Mouse (Mus musculus): ENCODE results near the gene A530016L24Rik.

GRCm38 (mm10) chr12:112498683-112499082 is 9.4 kb downstream of the A530016L24Rik start:
- TF ChIP-seq POLR2A (IDR thresholded peaks at IDR 0.05; ENCODE audit: control insufficient read depth, low read depth, low read length) (no peak), CTCF (IDR thresholded peaks at IDR 0.05; ENCODE audit: control insufficient read depth, insufficient read depth, insufficient replicate concordance, low read depth, low read length) (no peak)
